Mouse (Mus musculus): ENCODE measurements at regions not wholly inside any gene's neighbourhood (a gene's known extent, or its start where the extent isn't known, plus 50 kb on each side); places are given as distances from the start of the nearest gene placed in this dataset.

GRCm38 (mm10) chr3:100773237-100773636 is 52.0 kb upstream of the Vtcn1 start:
- DNase-seq (ENCODE audit: low spot score) = no peak

- DNase-seq (ENCODE audit: low spot score) = no peak
Observed at GRCm38 (mm10) chr3:100771363-100771762, 53.9 kb upstream of the Vtcn1 start.

GRCm38 (mm10) chr3:100770841-100771240 is 54.4 kb upstream of the Vtcn1 start:
- DNase-seq (ENCODE audit: low spot score) = no peak

- DNase-seq (ENCODE audit: low spot score) = no peak
Observed at GRCm38 (mm10) chr3:100769146-100769545, 56.1 kb upstream of the Vtcn1 start.

- DNase-seq (ENCODE audit: low spot score) = peak; percentile 81
Observed at GRCm38 (mm10) chr3:100768170-100768624, 57.1 kb upstream of the Vtcn1 start.

- DNase-seq (ENCODE audit: low spot score) = no peak
Observed at GRCm38 (mm10) chr3:100765323-100765722, 59.9 kb upstream of the Vtcn1 start.

GRCm38 (mm10) chr3:100762895-100763294 is 62.4 kb upstream of the Vtcn1 start:
- DNase-seq (ENCODE audit: low spot score) = no peak

- DNase-seq (ENCODE audit: low spot score) = no peak
Observed at GRCm38 (mm10) chr3:100759091-100759941, 65.9 kb upstream of the Vtcn1 start.

- no peak for DNase-seq (ENCODE audit: low spot score)
Observed at GRCm38 (mm10) chr3:100754677-100755076, 69.4 kb upstream of the Man1a2 start.

GRCm38 (mm10) chr3:100751211-100751610 is 65.9 kb upstream of the Man1a2 start:
- DNase-seq (ENCODE audit: low spot score) = no peak

GRCm38 (mm10) chr3:100748727-100749126 is 63.4 kb upstream of the Man1a2 start:
- no peak for DNase-seq (ENCODE audit: low spot score)

- DNase-seq (ENCODE audit: low spot score) = no peak
Observed at GRCm38 (mm10) chr3:100748309-100748691, 63.0 kb upstream of the Man1a2 start.

- peak; percentile 15 for DNase-seq (ENCODE audit: low spot score)
Observed at GRCm38 (mm10) chr3:100747421-100748308, 62.4 kb upstream of the Man1a2 start.

- no peak for DNase-seq (ENCODE audit: low spot score)
Observed at GRCm38 (mm10) chr3:100737660-100738059, 52.4 kb upstream of the Man1a2 start.

GRCm38 (mm10) chr3:100736539-100736938 is 51.2 kb upstream of the Man1a2 start:
- no peak for DNase-seq (ENCODE audit: low spot score)

All from embryo, embryonic 10 days (tissue).